8 mouse cellular contexts compared by ENCODE assay signal in genomic region chr7:126759672-126760390, GRCm38 (mm10). TPM values are rescaled to one million over a fixed set of nuclear protein-coding genes. Genes with fewer than 3 reads are reported as not detected.
DNase-seq lines count a peak whose midpoint lies in the region; ATAC-seq and TF ChIP-seq lines count a peak whose summit lies in the region.

No protein-coding gene starts in this region.

- H3K36me3 ChIP-seq in kidney, embryonic 14.5 days (ENCODE audit: control insufficient read depth, insufficient read depth, low read length): peaks cover 35% of the 10 kb centered on the region
- H3K36me3 ChIP-seq in hindbrain, embryonic 10.5 days: peaks cover 37% of the 10 kb centered on the region
- peaks cover 17% of the 10 kb centered on the region for H3K36me3 ChIP-seq in midbrain, embryonic 12.5 days

- H3K4me3 ChIP-seq in kidney, embryonic 14.5 days (ENCODE audit: low read length): peak overlapping the region; percentile 82
- H3K4me3 ChIP-seq in cerebellum, adult 2 months (replicated peaks; ENCODE audit: insufficient read depth, low read depth, low read length): peak overlapping the region; percentile 84
- peak overlapping the region; percentile 67 for H3K4me3 ChIP-seq in hindbrain, embryonic 10.5 days
- peak overlapping the region; percentile 70 for H3K4me3 ChIP-seq in midbrain, embryonic 12.5 days

- no peaks in the 10 kb centered on the region for H3K9me3 ChIP-seq in kidney, embryonic 14.5 days (ENCODE audit: control insufficient read depth, low read length)
- H3K9me3 ChIP-seq in hindbrain, embryonic 10.5 days: no peaks in the 10 kb centered on the region
- no peaks in the 10 kb centered on the region for H3K9me3 ChIP-seq in midbrain, embryonic 12.5 days

- DNase-seq in kidney, adult 9 months: no peak
- no peak for DNase-seq in cerebellum, adult 2 months
- DNase-seq in hindbrain, embryonic 10.5 days (ENCODE audit: low spot score): no peak
- no peak for DNase-seq in left cerebral cortex, postnatal 4 days
- no peak for DNase-seq in spleen, postnatal 36 days (ENCODE audit: low spot score in 2 of 2)
- DNase-seq in left cerebral cortex, postnatal 25 days (ENCODE audit: low spot score in 2 of 2): no peak

- no peaks in the 10 kb centered on the region for H3K27me3 ChIP-seq in kidney, embryonic 14.5 days (ENCODE audit: control insufficient read depth, insufficient read depth, low read length)
- no peaks in the 10 kb centered on the region for H3K27me3 ChIP-seq in cerebellum, adult 2 months (ENCODE audit: control insufficient read depth, insufficient read depth, low read length)
- H3K27me3 ChIP-seq in hindbrain, embryonic 10.5 days (ENCODE audit: insufficient read depth, poor library complexity, severe bottlenecking): no peaks in the 10 kb centered on the region
- no peaks in the 10 kb centered on the region for H3K27me3 ChIP-seq in midbrain, embryonic 12.5 days

- peak overlapping the region; percentile 86 for H3K9ac ChIP-seq in kidney, embryonic 14.5 days (ENCODE audit: low read depth, low read length)
- H3K9ac ChIP-seq in midbrain, embryonic 12.5 days (replicated peaks): peak overlapping the region; percentile 78

- peak; percentile 58 for ATAC-seq in kidney, embryonic 14.5 days (ENCODE audit: low FRiP score, low TSS enrichment)
- peak; percentile 62 for ATAC-seq in midbrain, embryonic 12.5 days (ENCODE audit: low FRiP score, low read depth)

- H3K4me1 ChIP-seq in kidney, embryonic 14.5 days (ENCODE audit: control insufficient read depth, insufficient read depth, low read length): peaks cover 21% of the 10 kb centered on the region; the same call in 1 of the 2 replicates
- H3K4me1 ChIP-seq in cerebellum, adult 2 months (ENCODE audit: control insufficient read depth, insufficient read depth, low read length): peaks cover 20% of the 10 kb centered on the region
- peaks cover 47% of the 10 kb centered on the region for H3K4me1 ChIP-seq in hindbrain, embryonic 10.5 days (replicated peaks)
- peaks cover 26% of the 10 kb centered on the region for H3K4me1 ChIP-seq in midbrain, embryonic 12.5 days

- under 1% methylated on average over 22 of the region's 24 CpGs for WGBS in kidney, embryonic 14.5 days
- WGBS in cerebellum, adult 2 months: 2% methylated on average over 24 of the region's 24 CpGs
- WGBS in hindbrain, embryonic 10.5 days: under 1% methylated on average over 23 of the region's 24 CpGs
- WGBS in midbrain, embryonic 12.5 days: 1% methylated on average over 24 of the region's 24 CpGs

- peak overlapping the region; percentile 71 for H3K4me2 ChIP-seq in kidney, embryonic 14.5 days (replicated peaks; ENCODE audit: low read depth, low read length)
- H3K4me2 ChIP-seq in midbrain, embryonic 12.5 days (replicated peaks): peak overlapping the region; percentile 88

- no peak for TF ChIP-seq CTCF in cerebellum, adult 2 months (IDR thresholded peaks at IDR 0.05; ENCODE audit: borderline replicate concordance, insufficient read depth, low read depth, low read length)

- no peak for TF ChIP-seq POLR2A in cerebellum, adult 2 months (IDR thresholded peaks at IDR 0.05; ENCODE audit: borderline replicate concordance, insufficient read depth, low read length)

- intact Hi-C loops in left cerebral cortex, postnatal 4 days (cut with DNase I): loop anchor here (5.0 kb wide), 1 partner anchor 58 kb away; no protein-coding TSS in a partner anchor
- intact Hi-C loops in left cerebral cortex, postnatal 25 days (cut with DNase I): loop anchor here (5.0 kb wide), 1 partner anchor 113 kb away; the partner anchor contains the start of gene Sgf29

- H3K27ac ChIP-seq in kidney, embryonic 14.5 days (ENCODE audit: low read depth, low read length): peak overlapping the region; percentile 95
- H3K27ac ChIP-seq in cerebellum, adult 2 months (ENCODE audit: insufficient read depth, low read length): peak overlapping the region; percentile 95
- peak overlapping the region; percentile 95 for H3K27ac ChIP-seq in hindbrain, embryonic 10.5 days
- peak overlapping the region; percentile 80 for H3K27ac ChIP-seq in midbrain, embryonic 12.5 days (replicated peaks)

RNA-seq across cellular contexts. Expression of gene Mapk3, which starts 0.4 kb away (rescaled TPM):
- polyA plus RNA-seq in kidney, embryonic 14.5 days (2014; fragmentation: Nextera tagmentation; extraction: Ambion mirVana): 55.0 and 79.2 TPM in 2 replicates
- 212 and 229 TPM in 2 replicates for polyA plus RNA-seq in cerebellum, adult 2 months (2012; rRNA removed)
- 62.5 and 63.8 TPM in 2 replicates for polyA plus RNA-seq in hindbrain, embryonic 10.5 days (2016; fragmentation: Nextera tagmentation; extraction: Ambion mirVana)
- 56.1 and 58.0 TPM in 2 replicates for polyA plus RNA-seq in midbrain, embryonic 12.5 days (2016; fragmentation: Nextera tagmentation; extraction: Ambion mirVana)
- 100 to 1,000 TPM; 196 to 202 TPM for total RNA-seq in left cerebral cortex, postnatal 4 days (2021)
- 100 to 1,000 TPM; 148 to 165 TPM for total RNA-seq in left cerebral cortex, postnatal 25 days (2021)

RNA-seq across cellular contexts. Expression of gene Gdpd3, which starts 6.3 kb away (rescaled TPM):
- polyA plus RNA-seq in kidney, embryonic 14.5 days (2014; fragmentation: Nextera tagmentation; extraction: Ambion mirVana): 2.0 and 2.6 TPM in 2 replicates
- polyA plus RNA-seq in cerebellum, adult 2 months (2012; rRNA removed): 6.0 and 8.0 TPM in 2 replicates
- 0.55 and 1.3 TPM in 2 replicates for polyA plus RNA-seq in hindbrain, embryonic 10.5 days (2016; fragmentation: Nextera tagmentation; extraction: Ambion mirVana)
- 2.0 and 2.4 TPM in 2 replicates for polyA plus RNA-seq in midbrain, embryonic 12.5 days (2016; fragmentation: Nextera tagmentation; extraction: Ambion mirVana)
- 1 to 10 TPM; 5.2 to 5.5 TPM for total RNA-seq in left cerebral cortex, postnatal 4 days (2021)
- total RNA-seq in left cerebral cortex, postnatal 25 days (2021): 1 to 10 TPM; 1.8 to 2.1 TPM

RNA-seq across cellular contexts. Expression of gene Ypel3, which starts 16.9 kb away (rescaled TPM):
- 87.5 and 94.5 TPM in 2 replicates for polyA plus RNA-seq in kidney, embryonic 14.5 days (2014; fragmentation: Nextera tagmentation; extraction: Ambion mirVana)
- polyA plus RNA-seq in cerebellum, adult 2 months (2012; rRNA removed): 628 and 636 TPM in 2 replicates
- polyA plus RNA-seq in hindbrain, embryonic 10.5 days (2016; fragmentation: Nextera tagmentation; extraction: Ambion mirVana): 51.3 and 89.7 TPM in 2 replicates
- 125 and 126 TPM in 2 replicates for polyA plus RNA-seq in midbrain, embryonic 12.5 days (2016; fragmentation: Nextera tagmentation; extraction: Ambion mirVana)
- 100 to 1,000 TPM; 110 to 113 TPM for total RNA-seq in left cerebral cortex, postnatal 4 days (2021)
- total RNA-seq in left cerebral cortex, postnatal 25 days (2021): 100 to 1,000 TPM; 311 to 316 TPM

RNA-seq across cellular contexts. Expression of gene Tbx6, which starts 21.5 kb away (rescaled TPM):
- polyA plus RNA-seq in kidney, embryonic 14.5 days (2014; fragmentation: Nextera tagmentation; extraction: Ambion mirVana): 0.24 and 0.36 TPM in 2 replicates
- 2.2 TPM in 2 replicates for polyA plus RNA-seq in cerebellum, adult 2 months (2012; rRNA removed)
- polyA plus RNA-seq in hindbrain, embryonic 10.5 days (2016; fragmentation: Nextera tagmentation; extraction: Ambion mirVana): 0.22 and 0.47 TPM in 2 replicates
- polyA plus RNA-seq in midbrain, embryonic 12.5 days (2016; fragmentation: Nextera tagmentation; extraction: Ambion mirVana): 0.64 and 0.65 TPM in 2 replicates
- under 1 TPM; 0.40 to 0.58 TPM for total RNA-seq in left cerebral cortex, postnatal 4 days (2021)
- total RNA-seq in left cerebral cortex, postnatal 25 days (2021): under 1 TPM in 1 of 2 experiments, not detected in 1; 0.87 TPM

RNA-seq across cellular contexts. Expression of gene Ppp4c, which starts 32.5 kb away (rescaled TPM):
- polyA plus RNA-seq in kidney, embryonic 14.5 days (2014; fragmentation: Nextera tagmentation; extraction: Ambion mirVana): 294 and 371 TPM in 2 replicates
- 110 and 119 TPM in 2 replicates for polyA plus RNA-seq in cerebellum, adult 2 months (2012; rRNA removed)
- polyA plus RNA-seq in hindbrain, embryonic 10.5 days (2016; fragmentation: Nextera tagmentation; extraction: Ambion mirVana): 391 and 411 TPM in 2 replicates
- 315 and 323 TPM in 2 replicates for polyA plus RNA-seq in midbrain, embryonic 12.5 days (2016; fragmentation: Nextera tagmentation; extraction: Ambion mirVana)
- total RNA-seq in left cerebral cortex, postnatal 4 days (2021): 10 to 100 TPM; 71.1 to 79.7 TPM
- 10 to 100 TPM; 48.1 to 51.3 TPM for total RNA-seq in left cerebral cortex, postnatal 25 days (2021)
